Mouse (Mus musculus) E14TG2a.4 (cell line): ENCODE measurements at regions not wholly inside any gene's neighbourhood (a gene's known extent, or its start where the extent isn't known, plus 50 kb on each side); places are given as distances from the start of the nearest gene placed in this dataset.

Experiments
- CTCF ChIP-seq: conservative IDR thresholded peaks from 2 replicates; pipeline ENCODE4 v1.5.1; 2014; ENCODE audit warnings: low read length
- POU5F1 ChIP-seq: IDR thresholded peaks from 2 replicates; pipeline ENCODE4 v1.6.1; 2014; ENCODE audit warnings: low read length, borderline replicate concordance

- TF ChIP-seq CTCF: no peak
- no peak for TF ChIP-seq POU5F1
Measured at GRCm38 (mm10) chr13:32449710-32450417, 111.3 kb upstream of the Gmds start.
